Mouse (Mus musculus): ENCODE results near the gene Cttn.

DNA sequence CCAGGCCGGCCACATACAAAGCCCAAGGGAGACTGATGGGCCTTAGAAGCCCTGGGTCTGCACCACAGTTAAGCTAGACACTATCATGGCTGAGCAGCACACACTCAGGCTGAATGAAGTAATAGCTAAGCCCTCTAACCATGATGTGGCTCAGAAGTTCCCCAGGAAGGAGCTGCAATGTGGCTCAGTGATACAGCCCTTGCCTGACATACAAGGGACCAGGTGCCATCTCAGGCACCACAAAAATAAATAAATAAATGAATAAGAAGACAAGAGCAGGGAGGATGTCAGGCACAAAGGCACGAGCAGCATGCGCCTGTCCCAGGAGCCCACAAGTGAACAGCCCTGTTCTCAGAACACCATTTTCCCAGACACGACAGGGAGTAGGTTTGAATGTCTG lies 28.8 kb downstream of the Cttn start:
- TF ChIP-seq CTCF (IDR thresholded peaks at IDR 0.05) (no peak), POLR2A (IDR thresholded peaks at IDR 0.05; ENCODE audit: insufficient read depth, low read depth, low read length) (no peak)
